ENCODE assay signal across 17 mouse cellular contexts in the genomic region with DNA sequence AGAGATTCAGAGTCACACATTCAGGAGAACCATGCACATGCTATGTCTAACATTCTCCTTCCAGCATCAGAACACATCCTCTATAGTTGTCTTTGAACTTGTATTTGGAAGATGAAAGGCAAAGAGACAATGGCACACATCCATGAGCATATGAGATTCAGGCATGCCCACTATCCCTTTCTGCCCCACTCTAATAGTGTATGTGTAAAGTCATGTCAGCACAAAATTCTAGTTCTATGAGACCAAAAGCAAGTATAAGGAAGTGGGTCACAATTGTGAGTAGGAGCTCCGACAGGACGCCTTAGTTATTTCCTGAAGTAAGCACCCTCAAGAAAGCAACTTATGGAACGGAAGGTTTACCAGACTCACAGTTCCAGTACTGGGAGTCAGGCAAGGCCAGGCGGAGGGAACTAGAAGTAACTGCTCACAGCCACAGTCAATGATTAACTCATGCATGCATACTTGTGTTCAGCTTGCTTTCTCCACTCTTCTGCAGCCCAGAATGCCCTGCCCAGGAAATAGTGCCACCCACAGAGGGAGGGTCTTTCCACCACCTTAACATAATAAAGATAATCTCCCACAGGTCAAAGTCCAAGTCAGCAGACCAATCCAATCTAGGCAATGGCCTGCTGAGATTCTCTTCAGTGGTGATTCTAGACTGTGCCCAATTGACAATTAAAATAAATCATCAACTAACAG.
DNase-seq lines count a peak whose midpoint lies in the region; ATAC-seq lines count a peak whose summit lies in the region.
"Had no signal": no experiment of that assay in that cellular context is flagged by ENCODE, and none has a peak within 500 bp of the region (broad histone marks: within the 10 kb centered on the region; RNA-seq: fewer than 3 reads in every experiment).

No protein-coding gene starts in this region.

- H3K9ac ChIP-seq in liver, embryonic 16.5 days (ENCODE audit: low read depth, low read length): no peak overlapping the region
- H3K9ac ChIP-seq in liver, embryonic 11.5 days (ENCODE audit: low read depth, low read length): no peak overlapping the region
- no peak overlapping the region for H3K9ac ChIP-seq in intestine, embryonic 15.5 days
- H3K9ac ChIP-seq in kidney, embryonic 16.5 days (replicated peaks; ENCODE audit: low read length): no peak overlapping the region
- no peak overlapping the region for H3K9ac ChIP-seq in stomach, embryonic 14.5 days (replicated peaks; ENCODE audit: low read depth, low read length)
- H3K9ac ChIP-seq: forebrain, embryonic 13.5 days; hindbrain, embryonic 15.5 days; midbrain, embryonic 15.5 days had no signal

- H3K36me3 ChIP-seq in liver, embryonic 16.5 days (ENCODE audit: control insufficient read depth, insufficient read depth): no peaks in the 10 kb centered on the region
- H3K36me3 ChIP-seq in liver, embryonic 11.5 days (ENCODE audit: control insufficient read depth, insufficient read depth, low read length): no peaks in the 10 kb centered on the region
- no peaks in the 10 kb centered on the region for H3K36me3 ChIP-seq in intestine, embryonic 15.5 days
- H3K36me3 ChIP-seq in kidney, embryonic 16.5 days (ENCODE audit: insufficient read depth, low read length): no peaks in the 10 kb centered on the region
- no peaks in the 10 kb centered on the region for H3K36me3 ChIP-seq in stomach, embryonic 14.5 days (ENCODE audit: control insufficient read depth, insufficient read depth, low read length)
- H3K36me3 ChIP-seq: G1E; hindbrain, embryonic 15.5 days; midbrain, embryonic 15.5 days had no signal

- H3K27ac ChIP-seq in liver, embryonic 16.5 days (ENCODE audit: low read length): no peak overlapping the region
- no peak overlapping the region for H3K27ac ChIP-seq in liver, embryonic 11.5 days (ENCODE audit: low read depth, low read length)
- 0 out of 2 replicates have a peak overlapping the region, but pooled peaks have one; percentile 1 for H3K27ac ChIP-seq in intestine, embryonic 15.5 days
- peak overlapping the region; percentile 65 for H3K27ac ChIP-seq in kidney, embryonic 16.5 days (ENCODE audit: low read length)
- H3K27ac ChIP-seq in stomach, embryonic 14.5 days (ENCODE audit: low read length): no peak overlapping the region
- H3K27ac ChIP-seq: forebrain, embryonic 13.5 days; gastrocnemius, adult 2 months; hindbrain, embryonic 15.5 days; midbrain, embryonic 15.5 days had no signal

- H3K9me3 ChIP-seq in liver, embryonic 16.5 days (replicated peaks; ENCODE audit: control insufficient read depth, low read length): no peaks in the 10 kb centered on the region
- H3K9me3 ChIP-seq in liver, embryonic 11.5 days (ENCODE audit: control insufficient read depth, low read length): no peaks in the 10 kb centered on the region
- H3K9me3 ChIP-seq in intestine, embryonic 15.5 days: no peaks in the 10 kb centered on the region
- 0 out of 2 replicates have a peak, but pooled peaks cover 2% of the 10 kb centered on the region for H3K9me3 ChIP-seq in kidney, embryonic 16.5 days (ENCODE audit: low read length)
- H3K9me3 ChIP-seq in stomach, embryonic 14.5 days (ENCODE audit: control insufficient read depth, low read depth, low read length): no peaks in the 10 kb centered on the region
- H3K9me3 ChIP-seq: forebrain, embryonic 13.5 days; hindbrain, embryonic 15.5 days; midbrain, embryonic 15.5 days had no signal

- H3K4me1 ChIP-seq in liver, embryonic 16.5 days (ENCODE audit: control insufficient read depth, low read depth, low read length): no peaks in the 10 kb centered on the region
- H3K4me1 ChIP-seq in liver, embryonic 11.5 days (replicated peaks; ENCODE audit: control insufficient read depth, insufficient read depth, low read length): no peaks in the 10 kb centered on the region
- no peaks in the 10 kb centered on the region for H3K4me1 ChIP-seq in intestine, embryonic 15.5 days (replicated peaks)
- peaks cover 3% of the 10 kb centered on the region; the same call in 1 of the 2 replicates for H3K4me1 ChIP-seq in kidney, embryonic 16.5 days (ENCODE audit: insufficient read depth, low read length)
- no peaks in the 10 kb centered on the region for H3K4me1 ChIP-seq in stomach, embryonic 14.5 days (ENCODE audit: control insufficient read depth, insufficient read depth, low read length)
- H3K4me1 ChIP-seq: forebrain, embryonic 13.5 days; hindbrain, embryonic 15.5 days; midbrain, embryonic 15.5 days had no signal

- H3K27me3 ChIP-seq in liver, embryonic 16.5 days (ENCODE audit: control insufficient read depth, insufficient read depth, low read depth, low read length): no peaks in the 10 kb centered on the region
- H3K27me3 ChIP-seq in liver, embryonic 11.5 days (replicated peaks; ENCODE audit: control insufficient read depth, insufficient read depth, low read length): no peaks in the 10 kb centered on the region
- no peaks in the 10 kb centered on the region for H3K27me3 ChIP-seq in intestine, embryonic 15.5 days (replicated peaks)
- H3K27me3 ChIP-seq in kidney, embryonic 16.5 days (ENCODE audit: insufficient read depth, low read length): no peaks in the 10 kb centered on the region
- no peaks in the 10 kb centered on the region for H3K27me3 ChIP-seq in stomach, embryonic 14.5 days (ENCODE audit: control insufficient read depth, insufficient read depth, low read length)
- H3K27me3 ChIP-seq: forebrain, embryonic 13.5 days; hindbrain, embryonic 15.5 days; midbrain, embryonic 15.5 days had no signal

- no peak overlapping the region for H3K4me2 ChIP-seq in liver, embryonic 16.5 days (ENCODE audit: low read depth, low read length)
- H3K4me2 ChIP-seq in liver, embryonic 11.5 days: no peak overlapping the region
- no peak overlapping the region for H3K4me2 ChIP-seq in intestine, embryonic 15.5 days (replicated peaks)
- no peak overlapping the region for H3K4me2 ChIP-seq in kidney, embryonic 16.5 days (replicated peaks; ENCODE audit: low read depth, low read length)
- H3K4me2 ChIP-seq in stomach, embryonic 14.5 days (replicated peaks; ENCODE audit: low read depth, low read length): no peak overlapping the region
- H3K4me2 ChIP-seq: forebrain, embryonic 13.5 days; hindbrain, embryonic 15.5 days; midbrain, embryonic 15.5 days had no signal

- 57% methylated on average over 4 of the region's 4 CpGs for WGBS in liver, embryonic 16.5 days (ENCODE audit: insufficient replicate concordance)
- WGBS in liver, embryonic 11.5 days: 77% methylated on average over 4 of the region's 4 CpGs
- WGBS in intestine, embryonic 15.5 days: 63% methylated on average over 4 of the region's 4 CpGs
- WGBS in kidney, embryonic 16.5 days: 64% methylated on average over 4 of the region's 4 CpGs
- 76% methylated on average over 4 of the region's 4 CpGs for WGBS in stomach, embryonic 14.5 days

- H3K4me3 ChIP-seq in liver, embryonic 16.5 days (ENCODE audit: low read depth, low read length): no peak overlapping the region
- H3K4me3 ChIP-seq in liver, embryonic 11.5 days (ENCODE audit: low read depth, low read length): no peak overlapping the region
- no peak overlapping the region for H3K4me3 ChIP-seq in intestine, embryonic 15.5 days (replicated peaks)
- no peak overlapping the region for H3K4me3 ChIP-seq in kidney, embryonic 16.5 days (ENCODE audit: low read length)
- no peak overlapping the region for H3K4me3 ChIP-seq in stomach, embryonic 14.5 days (ENCODE audit: low read depth, low read length)
- H3K4me3 ChIP-seq: forebrain, embryonic 13.5 days; gastrocnemius, adult 2 months; hindbrain, embryonic 15.5 days; midbrain, embryonic 15.5 days had no signal

- ATAC-seq in liver, embryonic 16.5 days (ENCODE audit: low read depth): 0 out of 2 replicates have a peak, but pooled peaks have one; percentile 24
- no peak for ATAC-seq in liver, embryonic 11.5 days (replicated peaks; ENCODE audit: low FRiP score)
- ATAC-seq in intestine, embryonic 15.5 days: peak; percentile 98
- ATAC-seq in kidney, embryonic 16.5 days (ENCODE audit: low FRiP score, low TSS enrichment): peak; percentile 98
- ATAC-seq in stomach, embryonic 14.5 days (ENCODE audit: insufficient number of reproducible peaks, insufficient read depth, low FRiP score, low read depth): peak; percentile 96
- ATAC-seq: activated CD4-positive, CD25-positive, alpha-beta regulatory T cell, adult 4 months; forebrain, embryonic 13.5 days; midbrain, embryonic 15.5 days had no signal

- DNase-seq in liver, embryonic 11.5 days (ENCODE audit: low spot score): no peak
- DNase-seq in adrenal gland, adult (ENCODE audit: inconsistent age in 2 of 2, low spot score in 1 of 2): no peak
- DNase-seq in MN1 (ENCODE audit: low spot score): no peak
- no peak for DNase-seq in cerebellum, adult 11-12 months
- DNase-seq: B cell, adult 2 months; gastrocnemius, adult 2 months; heart, postnatal 10 days; lung, postnatal 10 days had no signal

Comparison
In these comparisons a context has a peak if more than half of its experiments do, and no peak if none do; other contexts are left out.
1. H3K27ac ChIP-seq: peak in intestine, embryonic 15.5 days (single experiment) and kidney, embryonic 16.5 days (single experiment); none in liver, embryonic 16.5 days (single experiment), liver, embryonic 11.5 days (single experiment) and stomach, embryonic 14.5 days (single experiment).